Mouse (Mus musculus) C2C12 (cell line): Measurements from ENCODE around the gene Lpo.
"Not testable (repeated sequence)": the region's sequence is repeated elsewhere in the genome, so short reads cannot be mapped to it uniquely, and the experiment has no call there.

ENCODE experiments used
- CEBPB ChIP-seq: IDR thresholded peaks from one replicate; pipeline ENCODE4 v1.6.1; 2011; ENCODE audit warnings: low read depth, mild to moderate bottlenecking, control low read depth, moderate library complexity
- CTCF ChIP-seq: IDR thresholded peaks from one replicate; pipeline ENCODE4 v1.5.1; 2011; ENCODE audit not compliant: control insufficient read depth, insufficient read depth, insufficient read length
- FOSL1 ChIP-seq: IDR thresholded peaks from one replicate; pipeline ENCODE4 v1.8.0; 2011; ENCODE audit warnings: mild to moderate bottlenecking, low read length; ENCODE audit not compliant: poor library complexity, insufficient read depth, severe bottlenecking
- MAX ChIP-seq: IDR thresholded peaks from one replicate; pipeline ENCODE4 v1.6.1; 2011; ENCODE audit warnings: mild to moderate bottlenecking, control low read depth
- MYOD1 ChIP-seq: IDR thresholded peaks from one replicate; pipeline ENCODE4 v1.6.1; 2011; ENCODE audit warnings: low read depth; ENCODE audit not compliant: control insufficient read depth, insufficient read length
- MYOG ChIP-seq: IDR thresholded peaks from one replicate; pipeline ENCODE4 v1.6.1; 2011; ENCODE audit not compliant: control insufficient read depth, insufficient read length; ENCODE audit errors: extremely low read depth
- USF1 ChIP-seq: IDR thresholded peaks from one replicate; pipeline ENCODE4 v1.6.1; 2011; ENCODE audit warnings: low read depth, mild to moderate bottlenecking, control low read depth, moderate library complexity

DNA sequence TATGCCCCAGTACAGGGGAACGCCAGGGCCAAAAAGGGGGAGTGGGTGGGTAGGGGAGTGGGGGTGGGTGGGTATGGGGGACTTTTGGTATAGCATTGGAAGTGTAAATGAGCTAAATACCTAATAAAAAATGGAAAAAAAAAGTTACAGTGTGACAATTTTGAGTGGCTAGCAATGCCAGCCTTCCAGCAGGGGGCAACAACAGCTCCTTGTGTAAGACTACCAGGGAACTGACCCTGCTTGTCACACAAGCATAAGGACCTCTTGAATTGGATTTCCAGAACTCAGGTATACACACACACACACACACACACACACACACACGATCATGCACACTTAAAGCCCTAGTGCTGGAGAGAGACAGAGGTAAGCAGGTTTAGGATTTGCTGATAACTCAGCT, 38.8 kb upstream of the Lpo start:
- TF ChIP-seq CTCF, MYOD1, CEBPB, MAX, USF1, MYOG, FOSL1: not testable (repeated sequence)
